Mouse (Mus musculus) MEL (cell line): ENCODE measurements around the gene Ddx41. TPM values are rescaled to one million over a fixed set of nuclear protein-coding genes. Genes with fewer than 3 reads are reported as not detected.
A peak's percentile ranks its signal among the peaks of the same experiment; 100 is the strongest.

ENCODE experiments used
- DNase-seq: peaks from one replicate; pipeline ENCODE4 v3.0.0; 2011; ENCODE audit warnings: low read depth, low spot score
- H3K27ac ChIP-seq: 2 replicates; pipeline ENCODE4 v1.5.1; 2012; ENCODE audit warnings: low read depth, mild to moderate bottlenecking, control low read depth, low read length, moderate library complexity; ENCODE audit not compliant: control insufficient read depth
- H3K27me3 ChIP-seq, 2 experiments: fragments of 150-350 bp in 1 of 2; sonication (generic) in 1 of 2; 2 replicates each; pipeline ENCODE4 v1.6.1; 2012; ENCODE audit warnings: low read length in 2 of 2, mild to moderate bottlenecking in 2 of 2, improper control_type of control experiment in 1 of 2, moderate library complexity in 1 of 2; ENCODE audit not compliant: insufficient read depth in 2 of 2, control insufficient read depth in 1 of 2
- H3K36me3 ChIP-seq, 2 experiments: 2 replicates each; pipeline ENCODE4 v1.6.1; 2012 to 2014; ENCODE audit warnings: low read length in 2 of 2, improper control_type of control experiment in 1 of 2, inconsistent platforms in 1 of 2, mild to moderate bottlenecking in 1 of 2; ENCODE audit not compliant: insufficient read depth in 2 of 2, control insufficient read depth in 1 of 2
- H3K4me1 ChIP-seq, 2 experiments: fragments of 150-350 bp in 1 of 2; sonication (generic) in 1 of 2; 2 replicates each; pipeline ENCODE4 v1.6.1; 2012; ENCODE audit warnings: low read length in 2 of 2, improper control_type of control experiment in 1 of 2, mild to moderate bottlenecking in 1 of 2; ENCODE audit not compliant: insufficient read depth in 2 of 2, control insufficient read depth in 1 of 2
- H3K4me3 ChIP-seq, 2 experiments: fragments of 150-350 bp in 1 of 2; sonication (generic) in 1 of 2; 2 replicates each; pipeline ENCODE4 v1.5.1; 2012; ENCODE audit warnings: low read depth in 2 of 2, low read length in 2 of 2, mild to moderate bottlenecking in 2 of 2, moderate library complexity in 2 of 2, control low read depth in 1 of 2, improper control_type of control experiment in 1 of 2; ENCODE audit not compliant: control insufficient read depth in 1 of 2, insufficient read depth in 1 of 2
- H3K79me2 ChIP-seq: 2 replicates; pipeline ENCODE4 v1.6.1; 2012; ENCODE audit warnings: mild to moderate bottlenecking, low read length, moderate library complexity; ENCODE audit not compliant: control insufficient read depth, poor library complexity, insufficient read depth
- H3K9ac ChIP-seq: 2 replicates; pipeline ENCODE4 v1.6.1; 2012; ENCODE audit warnings: low read depth, mild to moderate bottlenecking, control low read depth, low read length, moderate library complexity; ENCODE audit not compliant: control insufficient read depth, poor library complexity, severe bottlenecking
- H3K9me3 ChIP-seq: fragments of 150-350 bp; sonication (generic); replicated peaks from 2 replicates; pipeline ENCODE4 v1.6.1; 2012; ENCODE audit warnings: mild to moderate bottlenecking, low read length, improper control_type of control experiment, moderate library complexity; ENCODE audit not compliant: insufficient read depth
- BHLHE40 ChIP-seq: IDR thresholded peaks from 2 replicates; pipeline ENCODE4 v1.6.1; 2012; ENCODE audit warnings: low read depth, mild to moderate bottlenecking, inconsistent platforms, low read length, improper control_type of control experiment, borderline replicate concordance
- CHD2 ChIP-seq: IDR thresholded peaks from 2 replicates; pipeline ENCODE4 v1.6.1; 2011; ENCODE audit warnings: low read length, improper control_type of control experiment
- CTCF ChIP-seq, 3 experiments: IDR thresholded peaks in 2 of 3; conservative IDR thresholded peaks in 1 of 3; 2 replicates each; pipeline ENCODE4 v1.5.1; 2011 to 2012; ENCODE audit warnings: low read length in 3 of 3, low read depth in 2 of 3, mild to moderate bottlenecking in 2 of 3, improper control_type of control experiment in 1 of 3, inconsistent platforms in 1 of 3, mixed read lengths in 1 of 3, moderate library complexity in 1 of 3; ENCODE audit not compliant: control insufficient read depth in 1 of 3, insufficient read depth in 1 of 3, poor library complexity in 1 of 3, severe bottlenecking in 1 of 3
- E2F4 ChIP-seq: IDR thresholded peaks from 2 replicates; pipeline ENCODE4 v1.6.1; 2011; ENCODE audit warnings: low read depth, low read length, improper control_type of control experiment, borderline replicate concordance
- ELF1 ChIP-seq: IDR thresholded peaks from 2 replicates; pipeline ENCODE4 v1.6.1; 2014; ENCODE audit warnings: low read depth, mild to moderate bottlenecking, inconsistent platforms, low read length, improper control_type of control experiment, moderate library complexity
- GABPA ChIP-seq: IDR thresholded peaks from 2 replicates; pipeline ENCODE4 v1.6.1; 2012; ENCODE audit warnings: low read depth, mild to moderate bottlenecking, inconsistent platforms, low read length, improper control_type of control experiment, moderate library complexity
- GATA1 ChIP-seq: IDR thresholded peaks from 2 replicates; pipeline ENCODE4 v1.6.1; 2011; ENCODE audit warnings: low read depth, low read length, improper control_type of control experiment
- HCFC1 ChIP-seq: IDR thresholded peaks from 2 replicates; pipeline ENCODE4 v1.6.1; 2012; ENCODE audit warnings: low read depth, mild to moderate bottlenecking, inconsistent platforms, low read length, improper control_type of control experiment, moderate library complexity
- JUND ChIP-seq: IDR thresholded peaks from 2 replicates; pipeline ENCODE4 v1.6.1; 2011; ENCODE audit warnings: low read depth, mild to moderate bottlenecking, improper control_type of control experiment, low read length
- KAT2A ChIP-seq: conservative IDR thresholded peaks from 2 replicates; pipeline ENCODE4 v1.6.1; 2012; ENCODE audit warnings: low read depth, low read length, improper control_type of control experiment, inconsistent platforms
- MAFK ChIP-seq: IDR thresholded peaks from 2 replicates; pipeline ENCODE4 v1.6.1; 2011; ENCODE audit warnings: low read depth, mild to moderate bottlenecking, low read length, improper control_type of control experiment, borderline replicate concordance
- MAX ChIP-seq: IDR thresholded peaks from 2 replicates; pipeline ENCODE4 v1.6.1; 2011; ENCODE audit warnings: low read length, improper control_type of control experiment
- MAZ ChIP-seq: IDR thresholded peaks from 2 replicates; pipeline ENCODE4 v1.6.1; 2012; ENCODE audit warnings: low read depth, mild to moderate bottlenecking, inconsistent platforms, low read length, improper control_type of control experiment
- MEF2A ChIP-seq: IDR thresholded peaks from 2 replicates; pipeline ENCODE4 v1.6.1; 2014; ENCODE audit warnings: low read depth, mild to moderate bottlenecking, inconsistent platforms, low read length, improper control_type of control experiment; ENCODE audit not compliant: poor library complexity, insufficient replicate concordance, severe bottlenecking; ENCODE audit errors: extremely low read depth
- MXI1 ChIP-seq: IDR thresholded peaks from 2 replicates; pipeline ENCODE4 v1.6.1; 2011; ENCODE audit warnings: mild to moderate bottlenecking, low read depth, low read length, improper control_type of control experiment
- MYB ChIP-seq: IDR thresholded peaks from 2 replicates; pipeline ENCODE4 v1.6.1; 2011; ENCODE audit warnings: mild to moderate bottlenecking, low read depth, low read length, improper control_type of control experiment
- MYC ChIP-seq: IDR thresholded peaks from 2 replicates; pipeline ENCODE4 v1.6.1; 2011; ENCODE audit warnings: low read depth, mild to moderate bottlenecking, low read length, improper control_type of control experiment, moderate library complexity
- NELFE ChIP-seq: IDR thresholded peaks from 2 replicates; pipeline ENCODE4 v1.6.1; 2011; ENCODE audit warnings: low read depth, low read length, improper control_type of control experiment
- NRF1 ChIP-seq: IDR thresholded peaks from 2 replicates; pipeline ENCODE4 v1.6.1; 2014; ENCODE audit warnings: low read depth, mild to moderate bottlenecking, inconsistent platforms, low read length, improper control_type of control experiment, moderate library complexity; ENCODE audit not compliant: poor library complexity, insufficient read depth, severe bottlenecking
- POLR2AphosphoS2 ChIP-seq: IDR thresholded peaks from 2 replicates; pipeline ENCODE4 v1.6.1; 2011; ENCODE audit warnings: low read length, improper control_type of control experiment
- POLR2AphosphoS5 ChIP-seq: IDR thresholded peaks from 2 replicates; pipeline ENCODE4 v1.6.1; 2012; ENCODE audit warnings: low read depth, borderline replicate concordance, mild to moderate bottlenecking, inconsistent platforms, low read length, moderate library complexity, mixed read lengths
- RAD21 ChIP-seq: IDR thresholded peaks from 2 replicates; pipeline ENCODE4 v1.6.1; 2011; ENCODE audit warnings: mild to moderate bottlenecking, low read depth, low read length, improper control_type of control experiment
- RCOR1 ChIP-seq: IDR thresholded peaks from 2 replicates; pipeline ENCODE4 v1.6.1; 2012; ENCODE audit warnings: low read depth, mild to moderate bottlenecking, inconsistent platforms, low read length, improper control_type of control experiment
- SIN3A ChIP-seq: IDR thresholded peaks from 2 replicates; pipeline ENCODE4 v1.6.1; 2012; ENCODE audit warnings: low read length, improper control_type of control experiment, inconsistent platforms
- TAL1 ChIP-seq: IDR thresholded peaks from 2 replicates; pipeline ENCODE4 v1.6.1; 2012; ENCODE audit warnings: mild to moderate bottlenecking, inconsistent platforms, low read length, moderate library complexity, mixed read lengths
- TBP ChIP-seq: IDR thresholded peaks from 2 replicates; pipeline ENCODE4 v1.8.0; 2011; ENCODE audit warnings: low read depth, low read length, improper control_type of control experiment
- TCF12 ChIP-seq: IDR thresholded peaks from 2 replicates; pipeline ENCODE4 v1.6.1; 2014; ENCODE audit warnings: low read depth, mild to moderate bottlenecking, inconsistent platforms, low read length, improper control_type of control experiment, moderate library complexity
- UBTF ChIP-seq: IDR thresholded peaks from 2 replicates; pipeline ENCODE4 v1.6.1; 2012; ENCODE audit warnings: low read depth, mild to moderate bottlenecking, inconsistent platforms, low read length, improper control_type of control experiment, moderate library complexity, borderline replicate concordance; ENCODE audit not compliant: insufficient read depth
- USF1 ChIP-seq: IDR thresholded peaks from 2 replicates; pipeline ENCODE4 v1.6.1; 2014; ENCODE audit warnings: low read depth, mild to moderate bottlenecking, inconsistent platforms, low read length, improper control_type of control experiment, moderate library complexity
- USF2 ChIP-seq, 2 experiments: IDR thresholded peaks; 2 replicates each; pipeline ENCODE4 v1.6.1; 2011 to 2012; ENCODE audit warnings: improper control_type of control experiment in 2 of 2, low read length in 2 of 2, borderline replicate concordance in 1 of 2, inconsistent platforms in 1 of 2, low read depth in 1 of 2, mild to moderate bottlenecking in 1 of 2; ENCODE audit not compliant: insufficient read depth in 1 of 2
- ZC3H11A ChIP-seq: IDR thresholded peaks from 2 replicates; pipeline ENCODE4 v1.6.1; 2012; ENCODE audit warnings: low read depth, mild to moderate bottlenecking, inconsistent platforms, low read length, improper control_type of control experiment
- ZKSCAN1 ChIP-seq: IDR thresholded peaks from 2 replicates; pipeline ENCODE4 v1.6.1; 2012; ENCODE audit warnings: low read depth, mild to moderate bottlenecking, inconsistent platforms, low read length, improper control_type of control experiment, moderate library complexity
- ZMIZ1 ChIP-seq: IDR thresholded peaks from 2 replicates; pipeline ENCODE4 v1.6.1; 2012; ENCODE audit warnings: low read depth, mild to moderate bottlenecking, inconsistent platforms, low read length, improper control_type of control experiment, moderate library complexity
- polyA plus RNA-seq, 2 experiments: library from polyadenylated mRNA; stranded (reverse) in 1 of 2; unstranded in 1 of 2; fragments of >175 nt in 1 of 2; fragments of >200 nt in 1 of 2; gene quantifications; 2 replicates each; pipeline versions ENCODE4 v1.2.1 to v1.2.4; 2012; ENCODE audit warnings: low replicate concordance in 2 of 2, low read depth in 1 of 2; ENCODE audit not compliant: insufficient read length in 2 of 2, insufficient read depth in 1 of 2, missing spikeins in 1 of 2
- total RNA-seq: library from RNA; depleted of rRNA; stranded (reverse); fragments of 300-350 nt; gene quantifications from 2 replicates; pipeline ENCODE4 v1.2.3, GENCODE M21; 2012; rRNA removed

Gene Ddx41
- total RNA-seq (58.5 and 61.6 TPM in 2 replicates), polyA plus RNA-seq (10 to 100 TPM in 1 of 2 experiments, not detected in 1; 88.8 TPM)

DNA sequence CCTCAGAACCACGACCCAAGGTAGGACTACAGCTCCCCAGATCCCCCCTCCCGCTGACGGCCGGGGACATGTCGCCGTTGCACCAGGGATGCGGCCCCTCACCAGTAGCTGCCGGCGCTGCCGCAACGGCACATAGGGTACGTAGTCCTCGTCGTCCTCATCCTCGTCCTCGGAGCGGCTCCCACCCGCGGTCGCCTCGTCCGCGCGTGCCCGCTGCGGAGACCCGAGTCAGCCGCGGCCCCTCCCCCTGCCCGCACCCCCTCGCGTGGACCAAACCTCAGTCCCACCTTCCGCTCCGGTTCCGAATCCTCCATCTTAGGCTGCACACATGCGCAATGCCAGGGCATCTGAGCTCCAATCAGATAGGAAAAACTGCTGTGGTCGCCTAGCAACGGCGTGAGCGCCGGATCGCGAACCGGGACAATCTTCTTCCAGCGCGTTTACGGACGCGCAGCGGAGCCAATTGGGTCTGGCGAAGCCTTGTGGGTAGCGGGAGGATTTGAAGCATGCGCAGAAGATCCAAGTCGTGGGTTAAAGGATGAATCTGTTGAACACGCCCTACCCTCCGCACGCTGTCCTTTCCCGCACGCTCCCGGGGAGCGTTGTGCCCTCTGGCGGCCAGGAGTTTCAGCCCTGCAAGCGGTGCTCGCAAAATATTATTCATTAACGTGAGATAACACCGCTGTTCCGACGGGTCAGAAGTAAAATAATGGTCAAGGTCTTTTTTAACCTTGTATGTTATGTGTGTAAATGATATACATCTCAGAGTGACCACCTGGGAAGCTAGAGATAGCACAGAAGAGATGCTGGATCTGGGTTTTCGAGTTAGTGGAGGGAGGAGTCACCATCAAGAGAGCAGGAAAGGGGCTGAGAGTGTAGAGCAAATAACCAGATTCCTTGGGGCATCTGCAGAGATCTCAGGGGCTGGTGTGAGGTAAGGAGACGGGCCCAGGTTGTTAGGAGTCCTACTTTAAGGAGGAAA is at the start of gene Ddx41:
Gene Ddx41, minus strand, starts transcription at position 465 of the 982 bp plus-strand sequence.
- peak; percentile 100 for DNase-seq
- Histone ChIP-seq H3K9me3 (no peaks in the 10 kb centered on the region), H3K4me3 (peak within 1 kb of the TSS; percentile 68 to 75), H3K79me2 (peaks cover 7% of the 10 kb centered on the region), H3K27ac (no peak within 1 kb of the TSS), H3K9ac (peak within 1 kb of the TSS; percentile 81), H3K27me3 (no peaks in the 10 kb centered on the region), H3K4me1 (peaks cover 0 to 4% of the 10 kb centered on the region in 2 experiments; a peak in 1 of 4 replicates), H3K36me3 (0 out of 4 replicates have a peak, but pooled peaks cover 0 to 4% of the 10 kb centered on the region in 2 experiments)
- TF ChIP-seq ZKSCAN1 = no peak
- no peak for TF ChIP-seq MEF2A
- peak; percentile 100 for TF ChIP-seq SIN3A
- TF ChIP-seq JUND = no peak
- no peak for TF ChIP-seq UBTF
- no peak for TF ChIP-seq TAL1
- peak; percentile 88 for TF ChIP-seq GATA1
- no peak for TF ChIP-seq RCOR1
- TF ChIP-seq CHD2 = no peak
- no peak for TF ChIP-seq GABPA
- TF ChIP-seq USF2 (IDR thresholded peaks at IDR 0.05; ENCODE audit: borderline replicate concordance in 1 of 2, insufficient read depth in 1 of 2, low read depth in 1 of 2, low read length in 2 of 2) = no peak
- TF ChIP-seq MAFK = no peak
- TF ChIP-seq POLR2AphosphoS5 = no peak
- TF ChIP-seq HCFC1 = peak; percentile 98
- TF ChIP-seq KAT2A = peak; percentile 74
- no peak; the same call in 1 of the 2 replicates for TF ChIP-seq ZC3H11A
- peak; percentile 87 to 92 (median 89) for TF ChIP-seq CTCF (IDR thresholded peaks at IDR 0.05 in 2 of 3, conservative IDR thresholded peaks at IDR 0.05 in 1 of 3; ENCODE audit: control insufficient read depth in 1 of 3, insufficient read depth in 1 of 3, low read depth in 2 of 3, low read length in 3 of 3, poor library complexity in 1 of 3, severe bottlenecking in 1 of 3)
- TF ChIP-seq MAX = peak; percentile 81; the same call in 1 of the 2 replicates
- TF ChIP-seq ELF1 = peak; percentile 86
- TF ChIP-seq NRF1 = peak; percentile 84
- TF ChIP-seq MYC = peak; percentile 95
- TF ChIP-seq NELFE = peak; percentile 71
- TF ChIP-seq POLR2AphosphoS2 = peak; percentile 71; the same call in 1 of the 2 replicates
- TF ChIP-seq MXI1 = peak; percentile 96
- no peak; the same call in 1 of the 2 replicates for TF ChIP-seq BHLHE40
- peak; percentile 72 for TF ChIP-seq TBP
- TF ChIP-seq RAD21 = peak; percentile 56
- no peak; the same call in 1 of the 2 replicates for TF ChIP-seq ZMIZ1
- TF ChIP-seq USF1 = peak; percentile 44; the same call in 1 of the 2 replicates
- TF ChIP-seq MYB = peak; percentile 47; the same call in 1 of the 2 replicates
- peak; percentile 66; the same call in 1 of the 2 replicates for TF ChIP-seq MAZ
- no peak for TF ChIP-seq E2F4
- peak; percentile 69 for TF ChIP-seq TCF12
